Mouse (Mus musculus): Measurements from ENCODE around the gene Atp6v0c. TPM values are rescaled to one million over a fixed set of nuclear protein-coding genes. Genes with fewer than 3 reads are reported as not detected.
A peak's percentile ranks its signal among the peaks of the same experiment; 100 is the strongest.
"Not testable (repeated sequence)": the region's sequence is repeated elsewhere in the genome, so short reads cannot be mapped to it uniquely, and the experiment has no call there.

The Atp6v0c gene
- polyA plus RNA-seq, 1 experiment from 2014 or later, result 843 TPM

- peak; percentile 89 for ATAC-seq
- Histone ChIP-seq H3K27me3 (peaks cover 4% of the 10 kb centered on the region; the same call in 1 of the 2 replicates), H3K4me1 (replicated peaks) (peaks cover 11% of the 10 kb centered on the region)
These were observed 17.5 kb downstream of the Atp6v0c start for GRCm38 (mm10) chr17:24151890-24152563.

GRCm38 (mm10) chr17:24151382-24151781, 18.1 kb downstream of the Atp6v0c start:
- no peak; the same call in 1 of the 2 replicates for ATAC-seq
- Histone ChIP-seq H3K4me2 (replicated peaks) (peak overlapping the region; percentile 56), H3K36me3 (peaks cover 10% of the 10 kb centered on the region), H3K4me3 (replicated peaks) (no peak overlapping the region), H3K9ac (replicated peaks) (no peak overlapping the region; the same call in 1 of the 2 replicates), H3K9me3 (no peaks in the 10 kb centered on the region), H3K4me1 (replicated peaks) (peaks cover 11% of the 10 kb centered on the region), H3K27ac (no peak overlapping the region), H3K27me3 (peaks cover 4% of the 10 kb centered on the region; the same call in 1 of the 2 replicates)
- 17% methylated on average over 7 of the region's 7 CpGs for WGBS

More at GRCm38 (mm10) chr17:24151890-24152563, 17.5 kb downstream of the Atp6v0c start:
- Histone ChIP-seq H3K4me3 (replicated peaks) (peak overlapping the region; percentile 27), H3K27ac (no peak overlapping the region), H3K36me3 (peaks cover 15% of the 10 kb centered on the region), H3K9me3 (no peaks in the 10 kb centered on the region), H3K9ac (replicated peaks) (peak overlapping the region; percentile 48; the same call in 1 of the 2 replicates), H3K4me2 (replicated peaks) (peak overlapping the region; percentile 56)
- WGBS, result 2% methylated on average over 26 of the region's 26 CpGs

DNA sequence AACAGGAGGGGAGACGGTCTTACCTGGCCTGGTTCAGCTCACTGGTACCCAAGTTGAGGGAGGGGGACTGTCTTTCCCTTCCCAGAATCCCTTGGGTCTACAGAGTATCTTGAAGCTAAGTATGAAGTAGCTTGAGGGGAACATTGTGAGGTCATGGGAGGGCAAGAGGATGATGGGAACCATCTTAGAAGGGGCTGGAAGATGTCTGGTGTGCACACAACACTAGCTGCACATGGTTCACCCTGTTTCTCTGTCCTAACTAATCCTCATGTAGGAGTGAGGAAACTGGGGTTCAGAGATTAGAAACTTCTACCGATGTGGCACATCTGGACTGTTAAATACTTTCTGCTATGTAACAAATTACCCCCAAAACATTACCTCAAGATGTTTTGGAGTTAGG, 18.7 kb downstream of the Atp6v0c start, which contains the start of gene Pdpk1:
Gene Pdpk1, minus strand, starts transcription at position 101 of the 400 bp plus-strand sequence.
- no peak for ATAC-seq
- Histone ChIP-seq H3K9ac (replicated peaks) (no peak within 1 kb of the TSS; the same call in 1 of the 2 replicates), H3K4me1 (replicated peaks) (peaks cover 11% of the 10 kb centered on the region), H3K36me3 (peaks cover 5% of the 10 kb centered on the region), H3K27ac (no peak within 1 kb of the TSS), H3K9me3 (no peaks in the 10 kb centered on the region), H3K4me3 (replicated peaks) (peak within 1 kb of the TSS; percentile 27), H3K27me3 (peaks cover 4% of the 10 kb centered on the region; the same call in 1 of the 2 replicates), H3K4me2 (replicated peaks) (peak within 1 kb of the TSS; percentile 56)
- whole genome bisulfite sequencing, result 89% methylated on average over 2 of the region's 2 CpGs

- no peak overlapping the region for H3K4me2 ChIP-seq (replicated peaks)
- H3K9ac ChIP-seq (replicated peaks), result no peak overlapping the region
- no peak overlapping the region for H3K4me3 ChIP-seq (replicated peaks)
- H3K9me3 ChIP-seq, result no peaks in the 10 kb centered on the region
- no peak for ATAC-seq
- WGBS, result 89% methylated on average over 7 of the region's 7 CpGs
- H3K27ac ChIP-seq, result no peak overlapping the region
- peaks cover 4% of the 10 kb centered on the region; the same call in 1 of the 2 replicates for H3K27me3 ChIP-seq
- no peaks in the 10 kb centered on the region; the same call in 1 of the 2 replicates for H3K36me3 ChIP-seq
- peaks cover 11% of the 10 kb centered on the region for H3K4me1 ChIP-seq (replicated peaks)
These were observed 20.1 kb downstream of the Atp6v0c start for GRCm38 (mm10) chr17:24149421-24149820.

DNA sequence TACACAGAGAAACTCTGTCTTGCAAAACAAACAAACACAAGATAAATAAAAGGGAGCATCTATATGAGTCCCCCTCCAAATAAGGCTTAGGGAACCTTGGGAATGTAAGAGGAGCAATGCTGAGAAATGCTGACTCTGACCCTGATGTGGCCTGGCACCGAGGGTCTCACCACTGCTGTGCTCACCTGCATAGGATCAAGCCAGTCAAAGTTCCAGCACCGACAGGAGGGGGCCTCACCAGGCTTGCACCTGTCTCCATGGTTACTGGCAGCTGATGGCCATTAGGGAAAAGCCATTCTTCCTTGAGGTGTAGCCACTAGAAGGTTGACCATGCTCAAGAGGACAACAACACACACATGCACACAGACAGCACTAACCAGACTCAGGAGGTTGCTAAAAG, 26.6 kb downstream of the Atp6v0c start:
- Histone ChIP-seq H3K9ac (replicated peaks) (no peak overlapping the region), H3K4me2 (replicated peaks) (peak overlapping the region; percentile 62; the same call in 1 of the 2 replicates), H3K9me3 (no peaks in the 10 kb centered on the region), H3K27ac (no peak overlapping the region), H3K4me1 (replicated peaks) (peaks cover 33% of the 10 kb centered on the region), H3K27me3 (no peaks in the 10 kb centered on the region), H3K36me3 (no peaks in the 10 kb centered on the region), H3K4me3 (replicated peaks) (no peak overlapping the region; the same call in 1 of the 2 replicates)
- no peak for ATAC-seq
- WGBS, result 55% methylated on average over 2 of the region's 2 CpGs

- Histone ChIP-seq H3K4me2 (replicated peaks) (peak overlapping the region; percentile 98), H3K27me3 (no peaks in the 10 kb centered on the region), H3K4me3 (replicated peaks) (peak overlapping the region; percentile 98), H3K4me1 (replicated peaks) (peaks cover 40% of the 10 kb centered on the region), H3K9ac (replicated peaks) (peak overlapping the region; percentile 96), H3K27ac (peak overlapping the region; percentile 82), H3K36me3 (no peaks in the 10 kb centered on the region), H3K9me3 (no peaks in the 10 kb centered on the region)
- peak; percentile 99 for ATAC-seq
- 1% methylated on average over 56 of the region's 57 CpGs for WGBS
These were observed 28.0 kb downstream of the Atp6v0c start for GRCm38 (mm10) chr17:24141425-24141920.

GRCm38 (mm10) chr17:24140845-24141424, 28.6 kb downstream of the Atp6v0c start:
- peaks cover 40% of the 10 kb centered on the region for H3K4me1 ChIP-seq (replicated peaks)
- peak overlapping the region; percentile 98 for H3K4me3 ChIP-seq (replicated peaks)
- peak; percentile 7 for ATAC-seq

DNA sequence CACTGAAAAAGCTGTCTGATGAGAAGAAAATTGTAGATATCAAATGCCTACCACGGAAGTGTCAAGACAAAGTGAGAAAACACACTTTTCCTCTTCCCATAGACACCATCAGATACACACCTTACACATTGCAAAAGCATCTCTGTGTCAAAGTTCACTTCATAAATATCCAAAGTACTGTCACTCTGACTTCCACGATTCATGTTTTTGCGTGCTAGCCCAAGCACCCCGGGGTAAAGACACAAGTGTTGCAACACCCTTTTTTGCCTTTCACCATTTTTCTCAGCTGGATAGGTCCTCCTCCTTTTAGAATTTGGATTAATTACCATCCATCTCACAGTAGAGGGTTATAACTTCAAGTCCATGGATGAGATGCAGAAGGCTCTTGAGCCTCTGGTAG, 29.5 kb downstream of the Atp6v0c start:
- no peaks in the 10 kb centered on the region for H3K9me3 ChIP-seq
- peak overlapping the region; percentile 96 for H3K9ac ChIP-seq (replicated peaks)
- ATAC-seq, result no peak
- peak overlapping the region; percentile 98 for H3K4me2 ChIP-seq (replicated peaks)
- no peaks in the 10 kb centered on the region for H3K36me3 ChIP-seq
- 92% methylated on average over 4 of the region's 4 CpGs for WGBS
- no peaks in the 10 kb centered on the region for H3K27me3 ChIP-seq
- H3K4me1 ChIP-seq (replicated peaks), result peaks cover 40% of the 10 kb centered on the region
- no peak overlapping the region for H3K27ac ChIP-seq
- peak overlapping the region; percentile 98 for H3K4me3 ChIP-seq (replicated peaks)

More at GRCm38 (mm10) chr17:24140845-24141424, 28.6 kb downstream of the Atp6v0c start:
- H3K36me3 ChIP-seq, result no peaks in the 10 kb centered on the region
- WGBS, result under 1% methylated on average over 37 of the region's 43 CpGs
- H3K4me2 ChIP-seq (replicated peaks), result peak overlapping the region; percentile 98
- peak overlapping the region; percentile 82 for H3K27ac ChIP-seq
- H3K9ac ChIP-seq (replicated peaks), result peak overlapping the region; percentile 96
- H3K27me3 ChIP-seq, result no peaks in the 10 kb centered on the region
- no peaks in the 10 kb centered on the region for H3K9me3 ChIP-seq

- H3K27ac ChIP-seq, result no peak overlapping the region
- H3K4me1 ChIP-seq (replicated peaks), result peaks cover 40% of the 10 kb centered on the region
- no peaks in the 10 kb centered on the region for H3K9me3 ChIP-seq
- H3K27me3 ChIP-seq, result no peaks in the 10 kb centered on the region
- H3K4me3 ChIP-seq (replicated peaks), result no peak overlapping the region
- WGBS, result 85% methylated on average over 3 of the region's 3 CpGs
- no peak for ATAC-seq
- no peak overlapping the region for H3K9ac ChIP-seq (replicated peaks)
- no peaks in the 10 kb centered on the region for H3K36me3 ChIP-seq
- H3K4me2 ChIP-seq (replicated peaks), result 0 out of 2 replicates have a peak overlapping the region, but pooled peaks have one; percentile 98
These were observed 30.2 kb downstream of the Atp6v0c start for GRCm38 (mm10) chr17:24139256-24139655.

DNA sequence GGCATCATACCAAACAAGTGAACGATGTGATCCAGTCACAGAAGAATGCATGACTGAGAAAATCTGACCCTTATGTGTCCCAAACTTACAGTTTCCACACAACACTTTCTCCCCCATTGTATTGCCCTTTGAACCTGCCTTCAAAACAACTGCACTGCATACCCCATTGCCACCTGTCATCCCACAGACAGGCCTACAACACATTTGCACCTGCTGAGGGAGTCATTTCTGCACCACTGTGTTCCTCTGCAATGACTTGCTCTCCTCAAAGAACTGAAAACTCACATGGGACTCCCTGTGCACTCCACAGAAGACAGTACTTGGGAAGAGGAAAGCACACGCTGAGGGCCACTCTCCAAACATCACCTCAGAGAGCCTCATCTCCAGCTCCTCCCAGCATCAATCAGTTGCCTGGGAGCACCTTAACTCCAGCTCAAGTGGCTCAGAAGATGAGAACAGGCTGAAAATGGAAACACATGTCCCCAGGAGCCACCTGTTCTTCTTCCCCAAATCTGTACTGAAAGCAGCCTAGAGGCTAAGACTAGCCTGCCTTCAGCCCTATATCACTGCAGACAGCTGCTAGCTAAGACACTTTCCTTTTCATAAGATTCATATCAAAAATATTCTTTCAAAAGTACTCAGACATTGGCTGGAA, 32.1 kb downstream of the Atp6v0c start:
- Histone ChIP-seq H3K27ac (no peak overlapping the region), H3K4me1 (replicated peaks) (peaks cover 33% of the 10 kb centered on the region), H3K4me2 (replicated peaks) (no peak overlapping the region), H3K4me3 (replicated peaks) (no peak overlapping the region), H3K9ac (replicated peaks) (no peak overlapping the region), H3K9me3 (no peaks in the 10 kb centered on the region), H3K27me3 (no peaks in the 10 kb centered on the region), H3K36me3 (no peaks in the 10 kb centered on the region)
- WGBS, result 80% methylated on average over 2 of the region's 2 CpGs
- no peak for ATAC-seq

DNA sequence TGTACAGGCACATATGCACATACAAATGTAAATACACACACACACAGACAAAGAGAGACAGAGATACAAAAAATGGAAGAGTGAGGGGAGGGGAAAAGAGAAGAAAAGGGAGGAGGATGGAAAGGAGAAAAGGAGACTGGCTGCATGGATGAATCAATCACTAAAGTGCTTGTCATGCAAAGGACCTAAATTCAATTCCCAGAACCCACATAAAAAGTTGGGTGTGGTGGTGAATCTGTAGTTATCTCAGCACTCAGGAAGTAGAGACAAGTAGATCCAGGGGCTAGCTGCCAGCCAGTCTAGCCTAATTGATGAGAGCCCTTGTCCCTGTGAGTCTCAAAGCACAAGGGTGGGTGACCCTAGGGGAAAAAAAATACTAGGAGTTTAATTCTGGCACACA, 35.4 kb downstream of the Atp6v0c start:
- no peaks in the 10 kb centered on the region for H3K36me3 ChIP-seq
- H3K4me2 ChIP-seq (replicated peaks), result no peak overlapping the region
- no peak for ATAC-seq
- H3K27ac ChIP-seq, result no peak overlapping the region
- H3K4me3 ChIP-seq (replicated peaks), result no peak overlapping the region
- no peaks in the 10 kb centered on the region for H3K9me3 ChIP-seq
- H3K4me1 ChIP-seq (replicated peaks), result peaks cover 10% of the 10 kb centered on the region
- no peaks in the 10 kb centered on the region for H3K27me3 ChIP-seq
- no peak overlapping the region for H3K9ac ChIP-seq (replicated peaks)

- not testable (repeated sequence) for H3K9me3 ChIP-seq; H3K27ac ChIP-seq; H3K27me3 ChIP-seq; ATAC-seq; H3K4me1 ChIP-seq (replicated peaks); H3K9ac ChIP-seq (replicated peaks); H3K36me3 ChIP-seq; H3K4me3 ChIP-seq (replicated peaks); H3K4me2 ChIP-seq (replicated peaks)
- WGBS, result 89% methylated on average over 4 of the region's 4 CpGs
These were observed 36.6 kb downstream of the Atp6v0c start for GRCm38 (mm10) chr17:24132919-24133318.
